Mouse (Mus musculus) gastrocnemius, postnatal 10 days (tissue): ENCODE measurements around the gene Slc9a3r1. TPM values are rescaled to one million over a fixed set of nuclear protein-coding genes. Genes with fewer than 3 reads are reported as not detected.

Source experiments
- DNase-seq: peaks from one replicate; pipeline ENCODE4 v3.0.0; 2021; ENCODE audit warnings: mixed read lengths
- long read RNA-seq, 2 experiments: library from polyadenylated mRNA; stranded (forward); transcript quantifications; one replicate each; pipeline ENCODE4 v2.0.0; 2021
- total RNA-seq, 2 experiments: library from RNA; stranded (reverse); gene quantifications; 2 replicates each; pipeline ENCODE4 v1.2.3; 2021

Slc9a3r1 gene
- 1 to 10 TPM; 6.5 to 8.3 TPM for total RNA-seq
- long read RNA-seq, experiment 1, partial matches to known transcripts, result 0 of 4 reads
- long read RNA-seq, experiment 1, other reads (novel, unspliced or antisense), result 2 of 4 reads
- long read RNA-seq, experiment 2, partial matches to known transcripts, result 1 of 3 reads
- long read RNA-seq, experiment 2, other reads (novel, unspliced or antisense), result 0 of 3 reads

DNA sequence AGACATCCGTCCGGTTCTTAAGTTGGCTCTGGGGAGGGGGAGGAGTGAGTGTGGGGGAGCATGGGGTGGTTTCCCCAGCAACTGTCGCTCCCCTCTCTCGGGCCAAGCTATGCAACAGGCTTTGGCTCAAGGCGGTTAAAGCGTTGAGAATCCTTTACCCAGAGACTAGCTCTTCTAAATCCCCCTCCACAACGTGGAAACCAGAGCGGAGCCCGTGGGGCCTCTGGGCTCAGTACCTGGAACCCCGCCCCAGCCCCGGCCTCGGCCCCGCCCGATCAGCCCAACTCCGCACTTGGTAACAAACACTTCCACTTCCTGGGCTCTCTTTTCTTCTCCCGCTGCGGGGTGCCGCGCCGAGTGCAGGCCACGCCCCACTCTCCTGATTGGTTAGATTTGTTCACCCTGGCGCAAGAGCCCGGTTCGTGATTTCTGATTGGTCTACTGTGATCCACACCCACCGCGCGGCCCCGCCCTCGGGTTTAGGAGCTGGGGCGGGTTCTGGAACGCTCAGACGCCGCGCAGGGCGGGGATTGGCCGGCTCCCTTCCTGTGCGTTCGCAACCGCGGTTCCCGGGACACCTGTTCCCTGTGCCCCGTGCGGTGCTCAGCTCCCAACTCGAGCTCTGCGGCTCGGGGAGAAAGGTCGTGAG, at the start of gene Slc9a3r1:
TSS of gene Slc9a3r1 (plus strand) at position 510 of the 649 bp plus-strand sequence.
- peak; percentile 97 for DNase-seq

DNA sequence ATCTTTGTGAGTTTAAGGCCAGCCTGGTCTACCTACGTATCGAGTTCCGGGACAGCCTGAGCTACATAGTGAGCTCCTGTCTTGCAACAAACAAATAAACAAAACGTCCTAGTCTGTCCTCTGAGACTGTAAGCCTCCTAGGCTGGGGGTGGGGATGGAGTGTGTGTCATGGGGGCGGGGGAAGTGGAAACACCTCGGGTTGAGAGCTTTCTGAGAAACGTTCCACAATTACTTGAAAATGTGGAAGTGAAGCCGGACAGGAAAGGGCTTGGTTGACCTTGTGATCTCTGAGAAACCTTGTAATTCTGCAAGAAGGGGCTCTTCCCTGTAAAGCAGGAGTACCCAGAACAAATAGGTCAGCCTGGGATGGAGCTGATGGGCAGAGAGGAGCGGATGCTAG, 43.7 kb upstream of the Slc9a3r1 start:
- no peak for DNase-seq

DNA sequence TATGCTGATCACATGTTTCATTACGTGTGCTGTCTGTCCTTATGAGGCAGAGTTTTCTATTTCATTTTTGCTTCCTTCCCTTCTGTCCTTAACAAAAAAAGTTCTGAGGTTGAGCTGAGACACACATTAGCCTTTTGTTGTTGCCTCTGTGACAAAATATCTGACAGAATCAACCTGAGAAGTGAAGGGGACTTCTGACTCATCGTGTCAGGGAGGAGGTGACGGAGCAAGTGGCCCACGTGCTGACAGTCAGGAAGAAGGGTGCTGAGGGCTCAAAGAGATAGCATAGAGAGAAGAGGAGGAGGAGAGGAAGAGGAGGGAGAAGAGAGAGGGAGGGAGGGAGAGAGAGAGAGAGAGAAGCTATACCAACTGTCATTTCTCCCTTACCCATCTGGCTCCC, 34.7 kb upstream of the Slc9a3r1 start:
- no peak for DNase-seq

DNA sequence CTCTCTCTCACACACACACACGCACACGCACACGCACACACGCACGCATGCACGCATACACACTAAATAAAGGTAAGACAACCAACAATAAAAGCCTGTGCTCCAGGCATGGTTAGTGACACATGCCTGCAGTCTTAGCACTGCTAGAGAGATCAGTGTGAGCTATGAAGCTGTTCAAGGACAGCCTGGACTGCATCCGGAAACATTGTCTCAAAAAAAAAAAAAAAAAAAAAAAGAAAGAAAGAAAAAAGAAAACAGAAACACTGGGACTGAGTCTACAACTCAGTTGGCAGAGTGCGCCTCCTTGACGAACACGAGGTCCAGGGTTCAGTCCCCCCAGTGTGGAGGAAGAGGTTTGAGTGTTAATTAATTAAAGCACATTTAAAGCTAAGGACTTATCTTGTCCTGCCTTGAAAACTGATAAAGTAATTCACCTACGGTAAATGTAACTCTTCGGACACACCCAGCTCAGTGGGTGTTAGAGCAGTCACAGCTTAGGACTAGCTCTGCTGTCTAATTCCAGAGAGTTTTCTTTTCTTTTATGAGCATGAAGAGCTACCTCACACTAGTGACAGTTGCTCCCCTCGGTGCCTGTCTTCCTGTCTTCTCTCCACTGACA, 33.5 kb upstream of the Slc9a3r1 start:
- no peak for DNase-seq

DNA sequence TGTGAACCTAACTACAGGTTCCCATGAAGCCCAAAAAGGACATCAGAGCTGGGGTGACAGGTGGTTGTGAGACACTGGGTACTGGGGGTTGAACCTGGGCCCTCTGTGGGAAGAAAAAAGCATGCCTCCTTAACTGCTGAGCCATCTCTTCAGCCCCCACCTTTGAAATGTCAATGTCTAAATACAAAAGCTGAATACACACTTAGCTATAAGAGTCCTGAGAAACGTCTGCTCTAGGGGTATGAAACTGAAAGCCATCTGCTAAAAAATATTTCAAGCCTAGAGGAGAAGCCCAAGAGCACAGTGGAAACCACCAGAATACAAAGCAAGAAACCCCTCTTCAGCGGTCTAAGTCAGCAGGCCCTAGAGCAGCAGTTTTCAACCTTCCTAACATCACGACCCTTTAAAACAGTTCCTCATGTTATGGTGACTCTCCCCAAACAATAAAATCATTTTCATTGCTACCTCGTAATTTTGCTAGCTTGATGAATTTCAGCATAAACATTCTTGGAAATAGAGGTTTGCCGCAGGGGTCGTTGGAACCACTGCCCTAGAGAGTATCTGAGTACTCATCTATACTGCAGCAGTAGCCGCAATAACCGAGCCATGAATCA, 31.3 kb upstream of the Slc9a3r1 start:
- DNase-seq, result no peak

DNA sequence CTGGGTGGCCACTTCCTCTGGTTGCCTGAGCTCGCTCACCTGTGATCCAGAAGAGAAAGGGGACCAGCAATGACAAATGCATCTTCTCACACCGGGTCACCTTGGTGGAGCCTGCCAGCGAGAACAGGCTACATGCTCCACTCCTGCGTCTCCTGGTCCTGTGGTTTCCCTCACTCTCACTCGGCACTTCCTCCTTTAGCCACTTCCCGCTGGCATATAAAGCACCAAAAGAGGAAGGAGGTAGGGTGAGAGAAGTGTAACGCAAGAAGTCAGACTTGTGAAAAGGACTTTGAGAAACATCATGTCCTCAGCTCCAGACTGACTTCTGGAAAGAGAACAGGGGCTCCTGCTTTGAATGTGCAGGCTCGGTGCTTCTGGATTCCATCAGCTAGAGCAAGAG, 29.3 kb upstream of the Slc9a3r1 start, which contains the start of gene Cd300lf:
TSS of gene Cd300lf (minus strand) at position 193 of the 400 bp plus-strand sequence.
- no peak for DNase-seq

DNA sequence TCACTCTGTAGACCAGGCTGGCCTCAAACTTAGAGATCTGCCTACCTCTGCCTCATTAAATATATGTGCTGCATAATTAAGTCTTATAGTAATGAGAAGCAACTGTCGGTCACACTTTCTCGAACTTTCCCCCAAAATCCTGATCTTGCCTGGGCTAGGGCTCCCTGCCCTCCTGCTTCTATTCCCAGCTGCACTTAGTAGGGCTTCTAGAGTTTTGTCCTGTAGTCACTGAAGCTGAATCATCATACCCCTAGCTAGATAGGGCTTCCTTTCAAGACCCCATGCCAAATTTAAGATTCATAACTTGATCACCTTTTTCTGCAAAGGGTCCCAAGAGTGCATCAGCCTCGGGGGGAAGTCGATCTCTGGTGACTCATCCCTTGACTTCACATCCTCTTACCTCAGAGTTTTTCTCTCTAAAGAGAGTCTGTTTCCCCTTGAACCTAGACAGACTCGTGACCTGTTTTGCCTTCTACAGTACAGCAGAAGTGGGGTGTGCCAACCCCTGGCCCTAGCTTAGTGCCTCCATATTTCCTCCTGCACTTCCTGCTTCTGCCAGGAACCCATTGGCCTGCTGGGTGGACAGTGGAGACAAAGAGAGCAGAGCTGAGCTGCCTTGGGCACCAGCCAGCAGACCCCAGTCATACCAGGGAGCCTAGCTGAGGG, 24.4 kb upstream of the Slc9a3r1 start:
- DNase-seq, result no peak

DNA sequence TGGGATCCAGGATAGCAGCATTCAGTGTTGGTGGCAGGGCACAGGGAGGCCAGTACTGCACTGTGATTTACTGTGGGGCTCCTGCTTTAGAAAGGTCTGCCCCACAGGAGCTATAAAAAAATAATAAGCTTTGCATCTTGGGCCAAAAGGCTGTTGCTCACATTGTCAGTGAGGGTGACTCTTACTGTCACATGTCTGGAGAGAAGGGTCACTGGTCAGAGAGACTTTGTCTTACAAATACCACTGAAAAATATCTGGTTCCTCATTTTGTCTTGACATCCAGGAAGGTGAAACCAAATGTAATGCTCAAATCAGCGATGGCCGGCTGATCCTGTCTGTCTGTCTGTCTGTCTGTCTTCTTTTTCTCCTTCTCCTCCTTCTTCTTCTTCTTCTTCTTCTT, 21.2 kb upstream of the Slc9a3r1 start:
- DNase-seq, result no peak

DNA sequence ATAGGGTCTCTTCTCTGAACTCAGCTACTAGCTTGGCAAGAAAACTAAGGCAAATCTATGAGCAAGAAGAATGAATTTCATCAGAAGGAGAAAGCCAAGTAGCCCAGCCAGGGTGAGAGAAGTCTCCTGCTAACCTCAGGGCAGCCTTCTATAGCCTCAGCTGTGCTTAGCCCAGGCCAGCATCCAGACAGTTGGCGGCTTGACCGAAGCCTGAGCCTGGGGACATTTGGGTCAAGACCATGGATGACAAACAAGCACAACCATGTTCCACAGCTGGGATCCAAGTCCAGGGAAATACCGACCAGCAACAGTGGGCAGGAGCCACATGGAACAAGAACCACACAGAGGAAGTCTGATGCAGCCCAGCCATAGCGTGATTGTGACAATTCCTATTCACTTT, 15.3 kb upstream of the Slc9a3r1 start:
- DNase-seq, result no peak

DNA sequence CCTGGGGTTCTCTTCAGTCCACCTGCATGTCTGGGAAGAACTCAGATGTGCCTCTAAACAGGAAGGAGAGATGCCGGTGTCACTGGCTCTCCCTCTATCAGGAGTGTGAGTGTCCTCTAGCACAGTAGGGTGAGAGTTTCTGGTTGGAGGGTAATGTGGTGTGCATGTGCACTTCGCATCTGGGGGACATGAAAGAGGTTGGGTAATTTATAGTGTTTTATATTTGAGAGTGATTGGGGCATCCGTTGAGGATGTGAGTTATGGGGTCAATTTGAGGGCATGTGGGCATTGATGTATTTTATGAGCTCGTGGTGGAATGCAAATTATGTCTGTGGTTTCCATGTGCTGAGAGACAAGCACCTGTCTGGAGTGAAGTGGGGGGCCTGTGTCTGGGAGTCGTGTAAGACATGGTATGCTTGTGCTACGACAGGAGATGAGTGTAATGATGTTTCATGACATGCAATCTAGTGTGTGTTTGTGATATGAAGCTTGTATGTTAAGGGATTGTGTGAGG, 12.3 kb upstream of the Slc9a3r1 start:
- no peak for DNase-seq

DNA sequence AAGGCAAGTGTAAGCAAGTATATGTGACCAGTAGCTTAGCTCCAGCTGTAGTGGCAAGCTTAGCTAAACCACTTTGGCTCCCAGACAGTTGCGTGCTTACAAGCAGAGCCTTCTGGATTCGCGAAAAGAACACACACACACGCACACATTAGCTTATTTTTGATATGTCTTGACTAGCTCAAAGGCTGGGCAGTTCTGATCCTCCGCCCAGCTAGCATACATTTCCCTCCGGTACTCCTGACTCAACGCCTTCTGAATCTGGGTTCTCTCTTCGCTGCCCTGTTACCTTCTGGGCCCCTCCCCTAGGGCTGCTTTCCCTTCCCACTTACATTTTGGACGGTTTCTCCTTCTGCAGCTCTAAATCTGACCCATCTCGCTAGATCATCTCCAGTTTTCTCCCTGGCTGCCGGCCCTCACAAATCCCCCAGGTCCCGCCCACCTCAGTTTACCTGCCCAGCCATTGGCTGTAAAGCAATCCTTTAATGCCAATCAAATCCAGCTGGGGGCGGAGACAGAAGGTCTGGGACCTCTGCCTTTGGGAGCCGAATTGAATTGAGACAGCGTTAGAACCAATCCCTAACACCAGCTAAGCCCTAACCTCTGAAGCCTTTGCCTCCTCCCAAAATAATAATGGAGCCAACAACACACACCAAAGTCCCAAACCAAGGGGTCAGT, 11.2 kb upstream of the Slc9a3r1 start:
- no peak for DNase-seq

DNA sequence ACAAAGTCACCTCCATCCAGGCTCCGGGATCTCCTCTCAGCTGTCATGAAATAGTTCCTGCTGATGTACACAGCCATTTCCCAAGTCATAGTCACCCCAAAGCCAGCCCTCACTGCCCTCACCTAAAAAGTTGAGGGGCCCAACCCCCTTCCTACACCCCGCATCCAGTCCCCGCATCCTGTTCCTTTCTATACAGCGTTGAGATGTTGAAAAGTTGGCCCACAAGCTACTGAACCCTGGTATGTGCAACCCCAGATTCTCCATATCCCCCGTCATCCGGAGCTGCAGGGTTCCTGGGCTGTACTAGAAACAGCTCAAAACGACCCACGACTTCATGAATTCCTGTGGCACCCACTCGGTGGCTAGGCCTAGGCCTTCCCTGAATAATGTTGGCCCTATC, 10.1 kb upstream of the Slc9a3r1 start:
- DNase-seq, result no peak

DNA sequence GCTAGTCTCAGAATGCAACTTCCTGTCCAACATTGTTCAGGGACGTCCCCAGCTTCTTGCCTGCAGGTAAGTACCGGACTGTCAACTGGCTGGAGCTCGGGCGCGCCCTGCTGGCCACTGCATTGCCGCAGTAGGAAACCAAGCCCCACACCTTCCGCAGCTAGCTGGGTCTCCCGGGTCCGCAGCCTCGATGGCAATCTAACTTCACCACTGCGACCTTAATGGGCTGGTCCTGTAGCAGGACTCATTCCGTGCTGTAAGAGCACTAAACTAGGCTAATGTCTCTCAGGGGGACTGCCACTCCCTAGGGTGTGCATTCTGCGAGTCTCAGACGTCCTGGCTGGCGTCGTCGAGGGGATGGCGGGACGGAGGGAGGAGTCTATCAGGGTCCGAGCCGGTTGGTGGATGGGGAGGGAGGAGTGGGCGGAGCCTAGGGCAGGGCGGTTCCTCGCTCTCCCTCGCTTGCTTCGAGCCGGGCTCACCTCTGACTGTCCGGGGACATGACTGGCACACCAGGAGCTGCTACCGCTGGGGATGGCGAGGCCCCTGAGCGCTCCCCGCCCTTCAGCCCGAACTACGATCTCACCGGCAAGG, 9.3 kb upstream of the Slc9a3r1 start:
- DNase-seq, result peak; percentile 71

DNA sequence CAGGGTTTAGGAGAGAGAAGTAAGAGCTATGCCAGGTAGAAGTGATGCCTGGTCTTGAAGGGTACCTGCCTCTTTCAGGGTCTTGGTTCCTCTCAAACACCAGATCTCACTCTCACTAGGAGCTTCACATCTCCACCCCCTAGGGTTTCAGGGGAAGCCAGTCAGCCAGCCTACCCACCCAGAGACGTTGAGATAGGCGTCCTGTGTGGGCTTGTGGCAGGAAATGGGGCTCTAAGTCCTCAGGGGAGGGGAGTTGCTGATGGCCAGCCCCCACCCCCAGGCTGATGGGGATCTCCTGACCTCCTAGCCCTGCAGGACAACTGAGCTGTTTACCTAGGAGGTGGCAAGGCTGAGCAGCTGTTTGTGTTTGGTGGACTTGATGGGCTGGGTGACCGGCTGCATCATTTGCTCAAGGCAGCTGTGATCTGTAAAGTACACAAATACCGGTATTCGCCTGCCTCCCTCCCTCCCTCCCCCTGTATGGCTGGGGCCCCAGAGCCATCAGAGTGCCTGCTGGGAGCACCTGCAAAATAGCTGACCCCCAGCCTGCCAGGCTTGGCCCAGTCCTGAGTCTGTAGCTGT, 8.0 kb upstream of the Slc9a3r1 start:
- no peak for DNase-seq

DNA sequence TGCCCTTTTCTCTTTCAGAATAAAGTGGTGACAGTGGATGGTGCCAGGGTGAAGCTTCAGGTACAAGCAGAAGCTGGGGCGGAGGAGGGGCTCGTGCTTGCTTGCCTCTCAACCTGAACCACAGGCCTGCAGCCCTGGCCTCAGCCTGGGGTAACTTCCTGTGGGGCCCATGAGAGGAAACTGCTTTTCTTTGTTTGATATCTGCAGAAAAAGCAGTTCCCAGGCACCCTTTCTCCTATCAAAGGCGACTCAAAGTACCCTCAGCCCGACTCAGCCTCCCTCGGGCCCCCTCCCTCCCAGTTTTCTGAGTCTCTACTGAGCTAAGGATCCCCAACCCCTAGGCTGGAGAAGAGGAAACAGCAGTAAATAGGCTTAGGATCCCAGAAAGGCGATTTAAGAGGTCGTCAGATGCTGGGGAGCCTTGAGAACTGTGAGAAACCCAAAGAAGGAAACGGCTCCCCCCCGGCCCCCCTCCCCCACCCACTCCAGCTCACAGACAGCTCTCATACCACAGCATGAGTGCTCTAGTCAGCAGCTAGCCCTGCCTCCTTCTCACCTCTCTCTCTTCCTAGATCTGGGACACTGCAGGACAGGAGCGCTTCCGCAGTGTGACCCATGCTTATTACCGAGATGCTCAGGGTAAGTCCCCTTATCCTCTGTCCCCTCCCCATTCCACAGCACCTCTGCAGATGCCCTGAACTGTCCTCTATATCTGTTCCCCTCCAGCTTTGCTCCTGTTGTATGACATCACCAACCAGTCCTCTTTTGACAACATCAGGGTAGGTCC, 5.0 kb upstream of the Slc9a3r1 start:
- DNase-seq, result no peak

DNA sequence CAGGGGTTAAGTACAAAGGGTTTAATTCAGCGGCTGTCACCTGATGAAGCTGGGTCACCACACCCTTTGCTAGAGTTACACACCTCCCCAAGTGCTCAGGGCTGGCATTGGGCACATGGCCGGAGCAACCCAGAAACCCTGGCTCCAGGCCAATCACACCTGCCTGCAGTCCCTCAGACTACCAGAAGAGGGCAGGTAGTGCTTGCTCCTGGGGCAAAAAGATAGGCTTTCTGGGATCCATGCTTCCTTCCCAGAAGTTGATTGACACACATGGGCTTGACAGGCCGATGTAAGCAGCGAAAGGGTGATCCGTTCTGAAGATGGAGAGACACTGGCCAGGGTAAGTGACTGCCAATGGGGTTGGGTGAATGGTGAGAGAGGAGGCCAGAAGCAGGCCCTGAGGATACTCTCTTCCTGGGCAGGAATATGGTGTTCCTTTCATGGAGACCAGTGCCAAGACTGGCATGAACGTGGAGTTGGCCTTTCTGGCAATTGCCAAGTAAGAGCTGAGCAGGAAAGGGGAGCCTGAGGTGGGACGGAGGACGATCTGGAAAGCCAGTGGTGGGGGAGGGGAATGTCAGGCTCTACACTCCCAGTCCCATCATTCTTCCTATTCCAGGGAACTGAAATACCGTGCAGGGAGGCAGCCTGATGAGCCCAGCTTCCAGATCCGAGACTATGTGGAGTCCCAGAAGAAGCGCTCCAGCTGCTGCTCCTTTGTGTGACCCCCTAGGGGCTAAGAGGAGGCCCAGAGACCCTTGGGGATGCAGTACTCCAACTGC, 2.9 kb upstream of the Slc9a3r1 start:
- peak; percentile 76 for DNase-seq

DNA sequence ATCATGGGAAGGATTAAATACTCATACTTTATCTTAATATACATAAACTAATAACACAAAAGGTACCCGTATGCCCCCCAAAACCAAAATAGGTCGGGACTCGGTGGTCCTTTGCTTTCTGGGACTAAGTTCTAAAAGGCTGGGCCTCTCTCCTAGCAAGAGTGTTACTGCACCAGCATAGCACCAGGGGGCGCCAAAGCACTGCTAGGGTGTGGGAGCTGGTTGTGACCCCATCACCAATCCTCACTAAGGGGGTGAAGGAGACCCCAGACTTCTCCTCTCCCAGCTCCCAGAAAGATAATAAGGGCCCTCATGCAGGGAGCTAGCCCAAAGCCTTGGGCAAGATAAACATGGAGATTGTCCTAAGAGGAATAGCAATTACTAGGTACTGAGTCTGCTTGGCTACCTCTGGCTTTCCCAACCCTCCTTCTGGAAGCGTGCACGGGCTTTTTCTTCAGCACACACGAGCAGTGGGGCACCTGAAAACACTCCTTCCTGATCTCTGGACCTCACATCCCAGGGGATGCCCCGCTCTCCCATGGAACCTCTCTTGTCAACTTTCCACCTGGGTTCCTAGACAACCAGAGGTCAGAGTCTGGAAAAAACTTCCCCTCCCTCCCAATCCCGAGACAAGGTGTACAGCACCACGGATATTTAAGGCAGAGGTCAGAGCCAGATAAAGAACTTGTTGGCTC, 2.1 kb upstream of the Slc9a3r1 start:
- DNase-seq, result peak; percentile 90

DNA sequence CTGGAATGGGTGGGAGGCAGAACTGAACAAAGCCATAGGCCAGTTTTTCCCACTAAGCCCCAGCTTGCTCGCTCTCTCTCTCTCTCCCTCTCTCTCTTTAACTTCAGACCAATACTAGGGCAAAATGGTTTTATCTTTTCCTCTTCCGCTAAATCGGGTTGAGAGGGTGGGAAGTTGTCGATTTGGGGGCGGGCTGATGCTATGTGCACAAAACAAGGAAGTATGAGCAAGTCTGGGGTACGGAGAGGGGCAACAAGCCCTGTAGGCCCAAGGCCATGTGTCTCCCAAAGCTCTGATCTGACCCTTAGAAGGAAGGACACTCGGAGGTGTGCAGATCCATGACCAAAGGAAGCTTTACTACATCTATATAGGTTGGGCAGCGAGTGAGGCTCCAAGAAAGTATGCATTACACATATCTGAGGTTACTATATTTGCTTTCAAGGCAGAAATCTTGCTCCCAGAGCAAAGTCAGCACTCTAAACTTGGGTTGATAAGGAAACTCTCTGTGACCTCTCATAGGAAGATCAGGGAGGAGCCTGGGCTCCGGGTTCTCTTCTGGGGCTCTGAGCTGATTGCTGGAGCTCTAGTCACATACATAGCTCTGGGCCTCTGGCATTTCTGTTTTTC, 1.4 kb upstream of the Slc9a3r1 start:
- DNase-seq, result no peak
